Mouse (Mus musculus) layer of hippocampus, adult 2 months (tissue): ENCODE measurements around the gene Trpv4. TPM values are rescaled to one million over a fixed set of nuclear protein-coding genes. Genes with fewer than 3 reads are reported as not detected.

ENCODE experiments used
- DNase-seq, 2 experiments: peaks; one replicate each; pipeline ENCODE4 v3.0.0; 2022; ENCODE audit warnings: low spot score in 2 of 2
- H3K27ac ChIP-seq: fragments of 200-600 bp; 2 replicates; pipeline ENCODE4 v1.8.1; 2022
- H3K4me3 ChIP-seq: fragments of 200-600 bp; 2 replicates; pipeline ENCODE4 v1.8.1; 2022; ENCODE audit warnings: mild to moderate bottlenecking
- CTCF ChIP-seq: fragments of 200-600 bp; conservative IDR thresholded peaks from 2 replicates; pipeline ENCODE4 v1.8.1; 2022; ENCODE audit warnings: antibody characterized with exemption, mild to moderate bottlenecking, moderate library complexity
- total RNA-seq, 2 experiments: library from RNA; stranded (reverse); gene quantifications; 2 replicates each; pipeline ENCODE4 v1.2.3; 2021

The Trpv4 gene
- total RNA-seq, 2 experiments from 2014 or later: 2.0 to 2.3 TPM

DNA sequence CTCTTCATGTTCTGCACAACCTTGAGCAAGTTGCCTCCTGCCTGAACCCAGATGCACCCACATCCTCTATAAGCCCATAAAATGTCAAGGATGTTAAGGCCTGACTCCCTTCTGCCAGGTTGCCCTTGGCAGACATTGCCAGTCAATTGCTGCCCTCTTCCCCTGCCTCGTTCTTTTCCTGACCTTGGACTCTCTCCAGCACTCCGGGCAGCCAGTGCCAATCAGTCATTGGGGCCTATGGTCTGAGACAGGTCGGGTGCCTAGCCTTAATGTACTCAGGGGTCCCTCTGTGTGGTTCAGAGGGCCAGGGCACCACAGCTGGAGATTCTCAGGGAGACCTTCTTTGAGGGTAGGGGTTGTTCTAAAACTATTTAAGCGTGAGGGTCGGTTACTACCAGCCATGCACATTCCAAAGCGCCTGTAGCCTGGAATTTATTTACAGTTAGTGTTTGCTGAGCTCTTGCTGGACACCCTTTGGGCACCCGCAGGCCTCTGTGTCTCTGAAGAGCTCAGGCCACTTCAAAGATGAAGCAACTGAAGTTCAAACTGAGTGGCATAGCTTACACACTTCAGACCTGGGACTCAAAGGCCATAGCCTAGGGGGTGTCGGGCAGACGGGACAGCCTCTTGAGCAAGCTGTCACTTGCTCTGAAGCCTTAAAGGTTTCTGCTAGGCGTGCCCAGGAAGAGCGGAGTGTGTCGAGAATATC, 84.1 kb downstream of the Trpv4 start:
- no peak for DNase-seq
- no peak overlapping the region for H3K27ac ChIP-seq
- H3K4me3 ChIP-seq: no peak overlapping the region
- TF ChIP-seq CTCF: no peak

DNA sequence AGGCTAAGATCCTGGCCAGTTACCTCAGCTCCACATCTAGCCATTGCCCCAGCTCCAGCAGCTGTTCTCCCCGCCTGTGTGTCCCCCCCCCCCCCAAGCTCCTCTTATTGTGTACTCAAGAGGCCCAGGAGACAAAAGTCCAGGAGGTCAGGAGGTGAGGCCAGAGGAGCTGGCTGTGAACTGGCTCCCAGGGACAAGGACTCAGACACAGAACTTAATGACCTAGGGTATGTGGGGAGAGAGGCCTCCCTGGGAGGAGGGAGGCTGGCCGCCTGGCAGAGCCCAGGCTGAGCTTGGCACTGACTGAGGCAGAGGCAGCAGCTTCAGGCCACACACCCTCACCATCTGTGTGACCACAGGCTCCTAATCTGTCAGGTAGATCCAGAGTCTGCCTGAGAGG, 85.2 kb downstream of the Trpv4 start:
- no peak overlapping the region for H3K27ac ChIP-seq
- no peak for DNase-seq
- TF ChIP-seq CTCF: no peak
- no peak overlapping the region for H3K4me3 ChIP-seq

Other genes starting within 250 kb of the Trpv4 start
- gene Mmab, start 214.4 kb downstream of the Trpv4 start, total RNA-seq: 10 to 100 TPM; 18.6 to 20.4 TPM
- 10 to 100 TPM; 24.8 to 25.7 TPM for gene Mvk, start 214.2 kb downstream of the Trpv4 start, total RNA-seq
- 1 to 10 TPM; 3.5 to 4.1 TPM for gene Fam222a, start 90.4 kb downstream of the Trpv4 start, total RNA-seq
- gene Gltp, start 32.6 kb upstream of the Trpv4 start, total RNA-seq: 10 to 100 TPM; 23.6 to 27.3 TPM
- 10 to 100 TPM; 12.7 to 19.3 TPM for gene Tchp, start 49.3 kb upstream of the Trpv4 start, total RNA-seq
- 10 to 100 TPM; 39.6 to 48.8 TPM for gene Ankrd13a, start 116.3 kb upstream of the Trpv4 start, total RNA-seq
- gene Git2, start 117.1 kb upstream of the Trpv4 start, total RNA-seq: 10 to 100 TPM; 45.7 to 47.5 TPM
- 100 to 1,000 TPM; 136 to 154 TPM for gene 1500011B03Rik, start 165.0 kb upstream of the Trpv4 start, total RNA-seq
- not detected for gene 4930519G04Rik, start 195.2 kb upstream of the Trpv4 start, total RNA-seq
- gene Gm9936, start 200.3 kb upstream of the Trpv4 start, total RNA-seq: under 1 TPM; 0.51 to 0.59 TPM
- 1 to 10 TPM; 2.2 to 2.9 TPM for gene Oasl2, start 238.5 kb upstream of the Trpv4 start, total RNA-seq